Mouse (Mus musculus) forebrain, postnatal 0 days (tissue): ENCODE measurements around the gene Srxn1. TPM values are rescaled to one million over a fixed set of nuclear protein-coding genes. Genes with fewer than 3 reads are reported as not detected.

ENCODE experiments used
- ATAC-seq: fragments of 200-750 bp; cut with Nextera tagmentation; 2 replicates; pipeline ENCODE4 v1.8.0; 2017; ENCODE audit warnings: mild to moderate bottlenecking, moderate library complexity
- DNase-seq: peaks from one replicate; pipeline ENCODE4 v3.0.0-alpha.2; 2015
- H3K27ac ChIP-seq: fragments of 300-500 bp; sonication (generic); 2 replicates; pipeline ENCODE4 v1.5.1; 2014; ENCODE audit warnings: low read depth, mild to moderate bottlenecking, antibody characterized with exemption, low read length, moderate library complexity, mixed read lengths
- H3K27me3 ChIP-seq: fragments of 300-500 bp; sonication (generic); 2 replicates; pipeline ENCODE4 v1.6.1; 2014; ENCODE audit warnings: mild to moderate bottlenecking, low read length, mixed read lengths; ENCODE audit not compliant: insufficient read depth
- H3K36me3 ChIP-seq: fragments of 300-500 bp; sonication (generic); 2 replicates; pipeline ENCODE4 v1.6.1; 2014; ENCODE audit warnings: mild to moderate bottlenecking, moderate library complexity; ENCODE audit not compliant: insufficient read depth
- H3K4me1 ChIP-seq: fragments of 300-500 bp; sonication (generic); 2 replicates; pipeline ENCODE4 v1.6.1; 2014; ENCODE audit warnings: antibody characterized with exemption; ENCODE audit not compliant: insufficient read depth
- H3K4me2 ChIP-seq: fragments of 300-500 bp; sonication (generic); 2 replicates; pipeline ENCODE4 v1.6.1; 2014; ENCODE audit warnings: low read depth, mild to moderate bottlenecking, moderate library complexity
- H3K4me3 ChIP-seq: fragments of 300-500 bp; sonication (generic); 2 replicates; pipeline ENCODE4 v1.5.1; 2014; ENCODE audit warnings: low read depth, low read length, mixed read lengths
- H3K9ac ChIP-seq: fragments of 300-500 bp; sonication (generic); 2 replicates; pipeline ENCODE4 v1.6.1; 2014; ENCODE audit warnings: mild to moderate bottlenecking
- H3K9me3 ChIP-seq: fragments of 300-500 bp; sonication (generic); 2 replicates; pipeline ENCODE4 v1.6.1; 2016; ENCODE audit warnings: low read length
- CTCF ChIP-seq: sonication (generic); IDR thresholded peaks from 2 replicates; pipeline ENCODE4 v1.5.1; 2016; ENCODE audit warnings: antibody characterized with exemption, control low read depth, low read depth
- WGBS: fragments of 180-500 bp; shearing (Covaris S2); extraction: QIAGEN DNeasy Blood & Tissue Kit; methylation state at CpG from one replicate; pipeline ENCODE4 v1.1.7; 2014; 5-methylcytosine and 5-hydroxymethylcytosine counted together
- polyA plus RNA-seq: library from polyadenylated mRNA; unstranded; fragments of >200 nt; fragmentation: Nextera tagmentation; extraction: Ambion mirVana; gene quantifications from 2 replicates; pipeline ENCODE4 v1.2.1, GENCODE M21; 2015
- total RNA-seq: library from RNA; depleted of rRNA; stranded (reverse); fragments of >200 nt; gene quantifications from 2 replicates; pipeline ENCODE4 v1.2.3, GENCODE M21; 2014

Gene Srxn1
- total and polyA plus RNA-seq, 2 experiments from 2014 or later = 16.4 to 18.4 TPM

DNA sequence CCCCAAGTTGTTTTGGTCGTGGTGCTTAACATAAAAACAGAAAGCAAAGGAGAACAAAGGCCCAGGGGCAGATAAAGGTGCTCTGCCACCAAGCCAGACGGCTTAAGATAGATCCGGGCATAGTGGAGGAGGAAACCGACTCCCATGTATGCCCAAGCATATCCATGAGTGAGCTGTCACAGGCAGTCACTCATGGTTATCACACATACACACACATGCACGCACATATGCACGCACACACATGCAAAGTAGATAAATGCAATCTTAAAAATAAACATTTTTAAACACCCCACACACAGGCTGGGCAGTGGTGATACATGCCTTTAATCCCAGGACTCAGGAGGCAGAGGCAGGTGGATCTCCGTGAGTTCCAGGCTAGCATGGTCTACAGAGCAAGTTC is 12.4 kb downstream of the Srxn1 start:
- 86% methylated on average over 7 of the region's 7 CpGs for WGBS

DNA sequence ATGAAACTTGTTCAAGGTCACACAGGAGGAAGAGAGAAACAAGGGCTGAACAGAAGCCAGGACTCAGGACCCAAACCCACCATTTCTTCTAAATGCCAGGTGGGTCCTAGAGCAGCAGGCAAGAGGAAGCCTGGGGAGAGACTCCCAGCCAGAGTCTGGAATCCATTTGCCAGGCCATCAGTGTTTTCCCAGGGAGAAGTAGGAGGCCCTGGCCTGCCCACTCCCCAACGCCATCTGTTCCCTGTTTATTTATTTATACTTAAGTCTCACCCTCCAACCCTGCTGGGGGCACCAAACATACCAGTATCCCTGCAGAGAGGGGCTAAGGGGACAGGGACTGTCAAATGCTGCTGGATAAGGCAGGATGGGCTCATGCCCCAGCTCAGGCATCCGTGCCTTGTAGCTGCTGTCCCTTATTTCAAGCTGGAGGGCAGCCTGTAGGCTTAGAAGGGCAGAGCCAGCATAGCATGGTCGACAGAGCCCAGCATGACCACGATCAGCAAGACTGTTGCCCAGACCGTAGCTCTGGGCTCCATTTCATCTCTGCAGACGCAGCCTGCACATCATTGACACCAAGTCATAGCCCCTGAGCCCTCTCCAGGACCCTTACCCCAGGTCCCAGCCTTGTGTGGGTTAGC is 14.0 kb downstream of the Srxn1 start:
- DNase-seq = no peak
- H3K9ac ChIP-seq = no peak overlapping the region
- WGBS = 53% methylated on average over 6 of the region's 6 CpGs

More for the DNA sequence above, 12.4 kb downstream of the Srxn1 start:
- Histone ChIP-seq H3K4me1 (no peaks in the 10 kb centered on the region), H3K4me3 (no peak overlapping the region), H3K9ac (no peak overlapping the region), H3K36me3 (no peaks in the 10 kb centered on the region), H3K27me3 (no peaks in the 10 kb centered on the region), H3K9me3 (no peaks in the 10 kb centered on the region), H3K4me2 (no peak overlapping the region), H3K27ac (no peak overlapping the region)
- ATAC-seq = no peak
- TF ChIP-seq CTCF = no peak
- no peak for DNase-seq

DNA sequence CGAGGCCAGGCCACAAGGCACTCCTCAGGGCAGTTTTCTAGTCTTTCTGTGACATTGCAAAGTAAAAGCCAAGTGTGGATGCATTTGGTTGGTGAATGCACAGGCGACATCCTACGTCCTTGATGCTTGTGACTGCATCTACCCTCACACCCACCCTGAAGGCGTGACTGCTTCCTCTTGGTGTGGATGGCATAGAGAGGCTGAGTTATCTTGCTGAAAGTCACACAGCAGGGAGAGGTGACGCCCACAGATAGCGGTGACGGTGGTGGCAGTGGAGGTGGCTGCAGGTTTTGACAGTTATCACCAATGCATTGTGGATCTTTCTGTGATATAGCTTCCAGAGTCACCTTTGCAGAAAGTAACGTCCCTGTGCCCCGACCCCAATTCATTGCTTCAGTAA is 17.6 kb downstream of the Srxn1 start:
- no peak for DNase-seq
- H3K36me3 ChIP-seq = no peaks in the 10 kb centered on the region
- H3K27me3 ChIP-seq = no peaks in the 10 kb centered on the region
- ATAC-seq = no peak
- no peak overlapping the region for H3K9ac ChIP-seq
- no peaks in the 10 kb centered on the region for H3K9me3 ChIP-seq
- TF ChIP-seq CTCF = no peak
- H3K4me3 ChIP-seq = no peak overlapping the region
- WGBS = 82% methylated on average over 9 of the region's 9 CpGs
- no peak overlapping the region for H3K4me2 ChIP-seq
- H3K27ac ChIP-seq = no peak overlapping the region
- H3K4me1 ChIP-seq = no peaks in the 10 kb centered on the region

More for the DNA sequence above, 14.0 kb downstream of the Srxn1 start:
- H3K4me3 ChIP-seq = no peak overlapping the region
- no peaks in the 10 kb centered on the region for H3K36me3 ChIP-seq
- H3K27ac ChIP-seq = no peak overlapping the region
- TF ChIP-seq CTCF = no peak
- no peak for ATAC-seq
- H3K27me3 ChIP-seq = no peaks in the 10 kb centered on the region
- no peaks in the 10 kb centered on the region for H3K4me1 ChIP-seq
- no peaks in the 10 kb centered on the region for H3K9me3 ChIP-seq
- H3K4me2 ChIP-seq = no peak overlapping the region

DNA sequence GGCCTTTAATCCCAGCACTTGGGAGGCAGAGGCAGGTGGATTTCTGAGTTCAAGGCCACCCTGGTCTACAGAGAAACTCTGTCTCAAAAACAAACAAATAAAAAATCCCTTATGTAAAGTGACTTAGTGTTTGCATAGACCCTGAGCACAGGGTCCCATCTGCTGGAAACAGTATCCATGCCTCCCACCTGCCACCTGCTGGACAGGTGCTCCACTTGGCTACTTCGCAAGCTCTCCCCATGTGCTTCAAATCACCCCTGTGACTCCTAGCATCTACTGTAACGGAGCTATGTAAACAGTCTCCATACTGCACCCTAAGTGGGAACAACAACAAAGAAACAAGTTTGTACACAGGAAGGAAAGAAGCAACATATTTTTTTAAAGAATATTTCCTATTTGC is 23.3 kb downstream of the Srxn1 start:
- ATAC-seq (no peak), DNase-seq (no peak)
- Histone ChIP-seq H3K27ac (no peak overlapping the region), H3K36me3 (no peaks in the 10 kb centered on the region), H3K9ac (no peak overlapping the region), H3K27me3 (no peaks in the 10 kb centered on the region; the same call in 1 of the 2 replicates), H3K4me1 (no peaks in the 10 kb centered on the region), H3K4me3 (no peak overlapping the region), H3K9me3 (no peaks in the 10 kb centered on the region), H3K4me2 (no peak overlapping the region)
- TF ChIP-seq CTCF = no peak
- 69% methylated on average over 2 of the region's 2 CpGs for WGBS

DNA sequence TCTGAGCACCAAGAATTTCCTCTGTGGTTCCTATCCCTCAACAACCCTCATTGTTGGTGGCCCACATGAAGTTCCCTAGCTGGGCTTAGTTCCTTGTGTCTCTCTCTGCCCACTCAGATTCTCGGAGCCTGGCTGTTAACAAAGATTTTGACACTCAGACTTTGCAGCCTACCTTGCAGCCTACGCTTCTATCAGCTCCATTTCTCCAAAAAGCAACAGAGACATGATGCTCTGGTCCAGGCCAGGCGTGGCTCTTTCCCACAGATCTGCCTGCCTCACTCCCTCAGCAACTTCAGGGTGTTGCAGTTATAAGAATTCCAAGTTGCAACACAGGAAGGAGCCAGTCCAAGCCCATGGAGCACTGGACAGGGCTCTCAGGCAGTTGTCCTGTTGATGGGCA is 24.5 kb downstream of the Srxn1 start:
- no peak for ATAC-seq
- no peaks in the 10 kb centered on the region for H3K4me1 ChIP-seq
- H3K27ac ChIP-seq = no peak overlapping the region
- no peak overlapping the region for H3K4me3 ChIP-seq
- H3K4me2 ChIP-seq = no peak overlapping the region
- H3K27me3 ChIP-seq = no peaks in the 10 kb centered on the region; the same call in 1 of the 2 replicates
- H3K36me3 ChIP-seq = no peaks in the 10 kb centered on the region
- no peak for TF ChIP-seq CTCF
- no peak for DNase-seq
- WGBS = 83% methylated on average over 3 of the region's 3 CpGs
- no peak overlapping the region for H3K9ac ChIP-seq
- no peaks in the 10 kb centered on the region for H3K9me3 ChIP-seq

DNA sequence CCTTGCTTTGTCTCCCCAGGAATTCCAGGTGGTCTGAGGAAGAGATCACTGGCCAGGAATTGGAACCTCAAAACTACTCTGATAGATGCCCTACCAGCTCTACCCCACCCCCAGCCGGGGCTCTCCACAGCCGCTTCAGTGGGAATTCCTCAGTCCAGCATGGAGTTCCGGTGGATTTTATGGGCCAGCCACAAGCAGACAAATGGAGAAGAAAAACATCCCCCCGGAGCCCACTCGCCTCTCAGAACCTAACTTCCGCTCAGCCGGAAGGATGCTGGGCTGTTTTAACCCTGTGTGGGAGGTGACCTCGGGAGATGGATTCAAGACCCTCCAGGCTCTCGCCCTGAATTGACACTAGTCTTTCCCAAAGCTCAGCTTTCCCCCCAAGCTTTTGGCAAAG is 26.7 kb downstream of the Srxn1 start:
- Histone ChIP-seq H3K9me3 (no peaks in the 10 kb centered on the region), H3K27ac (no peak overlapping the region), H3K9ac (no peak overlapping the region), H3K36me3 (no peaks in the 10 kb centered on the region), H3K4me3 (no peak overlapping the region), H3K4me1 (no peaks in the 10 kb centered on the region), H3K27me3 (no peaks in the 10 kb centered on the region; the same call in 1 of the 2 replicates), H3K4me2 (no peak overlapping the region)
- no peak for ATAC-seq
- TF ChIP-seq CTCF = no peak
- no peak for DNase-seq
- 66% methylated on average over 9 of the region's 9 CpGs for WGBS

DNA sequence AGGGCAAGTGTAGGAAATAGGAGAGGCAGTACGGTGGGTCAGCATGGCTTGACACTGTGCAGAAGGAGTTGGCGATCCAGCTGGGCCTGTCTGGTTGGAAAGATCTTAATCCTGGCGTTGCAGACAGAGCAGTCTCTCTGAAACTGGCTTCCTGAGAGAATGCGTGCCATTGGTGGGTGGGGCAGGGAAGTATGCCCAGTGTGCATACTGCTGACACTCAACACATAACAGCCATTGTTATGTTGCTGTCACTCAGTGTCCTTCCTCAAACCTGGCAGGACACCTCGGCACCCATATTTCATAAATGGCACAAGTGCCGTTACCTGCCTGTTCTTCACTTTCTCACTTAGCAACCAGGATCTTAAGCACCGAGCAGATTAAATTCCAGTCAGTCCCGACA is 27.4 kb downstream of the Srxn1 start:
- WGBS = 76% methylated on average over 8 of the region's 8 CpGs
- Histone ChIP-seq H3K27me3 (no peaks in the 10 kb centered on the region; the same call in 1 of the 2 replicates), H3K9me3 (no peaks in the 10 kb centered on the region), H3K27ac (no peak overlapping the region), H3K9ac (no peak overlapping the region), H3K4me3 (no peak overlapping the region), H3K4me1 (no peaks in the 10 kb centered on the region), H3K36me3 (no peaks in the 10 kb centered on the region), H3K4me2 (no peak overlapping the region)
- no peak for TF ChIP-seq CTCF
- ATAC-seq = no peak
- DNase-seq = no peak
